In the genomic region with DNA sequence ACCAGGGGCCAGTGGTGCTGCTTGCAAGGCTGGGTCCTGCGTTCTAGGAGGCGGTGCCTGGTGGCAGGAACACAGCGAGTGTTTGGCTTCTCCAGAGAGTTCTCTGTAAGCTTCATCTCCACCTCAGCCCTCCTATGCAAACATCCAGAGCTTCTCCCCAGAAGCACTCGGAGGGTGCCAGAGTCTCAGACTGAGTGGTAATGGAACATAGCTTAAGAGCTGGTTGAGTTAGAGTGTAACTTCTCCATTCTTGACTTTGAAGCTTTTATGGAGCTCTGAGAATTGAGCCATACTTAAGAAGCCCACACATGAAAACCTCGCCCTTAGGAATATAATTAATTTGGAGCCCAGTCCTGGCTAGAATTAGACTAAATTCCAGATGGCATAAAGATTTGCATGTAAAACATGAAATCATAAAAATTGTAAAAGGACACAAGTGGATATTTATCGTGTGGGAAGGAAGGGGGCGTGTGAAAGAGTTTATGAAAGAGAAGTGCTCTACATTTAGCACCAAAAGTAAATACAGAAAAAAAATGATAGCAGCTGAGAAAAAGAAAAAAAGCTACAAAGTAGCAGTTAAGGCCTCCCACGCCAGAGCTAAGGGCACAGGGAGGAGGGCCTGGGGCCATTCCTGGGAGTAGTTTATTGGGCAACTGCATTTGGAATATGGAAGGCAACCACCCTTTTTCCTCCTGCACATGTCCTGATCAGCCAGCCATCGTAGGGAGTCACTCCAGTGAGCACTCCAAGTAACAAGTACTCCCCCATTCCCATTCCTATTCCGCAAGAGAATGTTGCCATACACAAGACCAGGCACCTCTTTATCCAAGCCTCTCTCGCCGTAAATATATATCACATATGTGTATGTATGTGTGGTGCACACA, we compare ENCODE assay signal across 22 mouse cellular contexts. TPM values are rescaled to one million over a fixed set of nuclear protein-coding genes. Genes with fewer than 3 reads are reported as not detected.
A peak's percentile ranks its signal among the peaks of the same experiment; 100 is the strongest.
DNase-seq lines count a peak whose midpoint lies in the region; ATAC-seq lines count a peak whose summit lies in the region.
"Had no signal": no experiment of that assay in that cellular context is flagged by ENCODE, and none has a peak within 500 bp of the region (broad histone marks: within the 10 kb centered on the region; RNA-seq: fewer than 3 reads in every experiment).

No protein-coding gene starts in this region.

- H3K4me1 ChIP-seq in kidney, embryonic 16.5 days (ENCODE audit: insufficient read depth, low read length) = peaks cover 6% of the 10 kb centered on the region; the same call in 1 of the 2 replicates
- H3K4me1 ChIP-seq: forebrain, embryonic 15.5 days; hindbrain, embryonic 12.5 days had no signal

- 74% methylated on average over 12 of the region's 12 CpGs for WGBS in kidney, embryonic 16.5 days

- no peak overlapping the region for H3K4me2 ChIP-seq in kidney, embryonic 16.5 days (replicated peaks; ENCODE audit: low read depth, low read length)
- H3K4me2 ChIP-seq: forebrain, embryonic 15.5 days; heart, embryonic 15.5 days; hindbrain, embryonic 12.5 days; kidney, embryonic 15.5 days; liver, embryonic 11.5 days; midbrain, embryonic 11.5 days had no signal

- H3K27ac ChIP-seq in kidney, embryonic 16.5 days (ENCODE audit: low read length) = no peak overlapping the region
- H3K27ac ChIP-seq: forebrain, embryonic 15.5 days; heart, embryonic 15.5 days; hindbrain, embryonic 12.5 days; kidney, embryonic 15.5 days had no signal

- peak; percentile 58 for ATAC-seq in frontal cortex, adult (ENCODE audit: low TSS enrichment)
- ATAC-seq in kidney, embryonic 16.5 days (ENCODE audit: low FRiP score, low TSS enrichment) = no peak
- ATAC-seq: forebrain, embryonic 15.5 days had no signal

- H3K9me3 ChIP-seq in kidney, embryonic 16.5 days (ENCODE audit: low read length) = no peaks in the 10 kb centered on the region
- H3K9me3 ChIP-seq: forebrain, embryonic 15.5 days; heart, embryonic 15.5 days; hindbrain, embryonic 12.5 days; kidney, embryonic 15.5 days had no signal

- no peak for DNase-seq in frontal cortex, postnatal 14 days (ENCODE audit: low spot score in 2 of 2)
- peak; percentile 55 for DNase-seq in layer of hippocampus, adult 9-11 months
- no peak for DNase-seq in layer of hippocampus, postnatal 36 days
- DNase-seq in ovary, adult 18-20 months (ENCODE audit: low spot score) = peak; percentile 29
- DNase-seq in ovary, postnatal 14 days (ENCODE audit: low spot score) = no peak
- peak; percentile 5 to 30 for DNase-seq in right cerebral cortex, postnatal 36 days (ENCODE audit: low spot score in 2 of 2)
- DNase-seq: adrenal gland, postnatal 25 days; cerebellum, adult 9-10 months; retina, postnatal 1 day had no signal

- no peak overlapping the region for H3K9ac ChIP-seq in kidney, embryonic 16.5 days (replicated peaks; ENCODE audit: low read length)
- H3K9ac ChIP-seq: forebrain, embryonic 15.5 days; heart, embryonic 15.5 days; hindbrain, embryonic 12.5 days; kidney, embryonic 15.5 days had no signal

- no peak overlapping the region for H3K4me3 ChIP-seq in kidney, embryonic 16.5 days (ENCODE audit: low read length)
- H3K4me3 ChIP-seq: erythroblast, embryonic 14.5 days; forebrain, embryonic 15.5 days; heart, embryonic 15.5 days; hindbrain, embryonic 12.5 days; kidney, embryonic 15.5 days had no signal

- H3K36me3 ChIP-seq in kidney, embryonic 16.5 days (ENCODE audit: insufficient read depth, low read length) = no peaks in the 10 kb centered on the region
- H3K36me3 ChIP-seq: forebrain, embryonic 15.5 days; heart, embryonic 15.5 days; hindbrain, embryonic 12.5 days; kidney, embryonic 15.5 days had no signal

- no peaks in the 10 kb centered on the region for H3K27me3 ChIP-seq in kidney, embryonic 16.5 days (ENCODE audit: insufficient read depth, low read length)
- H3K27me3 ChIP-seq: CH12.LX; forebrain, embryonic 15.5 days; heart, embryonic 15.5 days; hindbrain, embryonic 12.5 days; kidney, embryonic 15.5 days had no signal

RNA-seq across cellular contexts. Expression of gene B4galt1, which starts 30.7 kb away (rescaled TPM):
- total RNA-seq in layer of hippocampus, postnatal 36 days (2021) = 10 to 100 TPM in 1 of 2 experiments, 1 to 10 TPM in 1; 6.9 to 10.8 TPM
- 47.5 and 48.0 TPM in 2 replicates for polyA plus RNA-seq in kidney, embryonic 16.5 days (2015; fragmentation: Nextera tagmentation; extraction: Ambion mirVana)

RNA-seq across cellular contexts. Expression of gene Spink4, which starts 35.3 kb away (rescaled TPM):
- total RNA-seq in layer of hippocampus, postnatal 36 days (2021) = not detected
- polyA plus RNA-seq in kidney, embryonic 16.5 days (2015; fragmentation: Nextera tagmentation; extraction: Ambion mirVana) = not detected in 2 replicates
- total RNA-seq: CH12.LX; granulocyte monocyte progenitor cell, adult 5-6 weeks; layer of hippocampus, postnatal 14 days had no signal
- polyA plus RNA-seq: erythroblast, embryonic 14.5 days; forebrain, embryonic 15.5 days; hindbrain, embryonic 12.5 days; liver, embryonic 11.5 days; midbrain, embryonic 11.5 days; neural tube, embryonic 14.5 days had no signal

Comparison
In these comparisons a context has a peak if more than half of its experiments do, and no peak if none do; other contexts are left out.
1. DNase-seq: peak in layer of hippocampus, adult 9-11 months (single experiment), ovary, adult 18-20 months (single experiment) and right cerebral cortex, postnatal 36 days (2 of 2); none in frontal cortex, postnatal 14 days (0 of 2), layer of hippocampus, postnatal 36 days (0 of 2) and ovary, postnatal 14 days (single experiment).